Mouse (Mus musculus): ENCODE data around the gene Adcy7.

The Adcy7 gene

DNA sequence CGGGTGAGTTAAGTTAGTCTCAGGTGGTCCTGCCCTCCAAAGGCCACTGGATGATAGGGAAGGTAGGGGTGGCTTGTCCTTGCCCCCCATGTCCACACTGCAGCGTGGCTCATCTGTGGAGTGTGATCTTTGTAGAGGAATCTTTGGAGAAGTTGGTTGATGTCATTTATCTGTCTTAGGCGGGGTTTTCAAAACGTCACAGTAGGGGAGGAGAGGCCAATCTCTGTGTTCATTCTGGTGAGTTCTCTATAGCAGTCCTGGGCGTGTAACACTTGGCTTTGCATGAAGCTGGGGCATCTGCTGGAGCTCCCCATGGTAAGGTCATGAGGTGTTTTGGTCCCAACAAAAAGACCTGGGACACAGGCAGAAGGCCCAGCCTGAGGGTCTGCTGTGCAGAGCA is 1.9 kb downstream of the Adcy7 start:
- DNase-seq: no peak

DNA sequence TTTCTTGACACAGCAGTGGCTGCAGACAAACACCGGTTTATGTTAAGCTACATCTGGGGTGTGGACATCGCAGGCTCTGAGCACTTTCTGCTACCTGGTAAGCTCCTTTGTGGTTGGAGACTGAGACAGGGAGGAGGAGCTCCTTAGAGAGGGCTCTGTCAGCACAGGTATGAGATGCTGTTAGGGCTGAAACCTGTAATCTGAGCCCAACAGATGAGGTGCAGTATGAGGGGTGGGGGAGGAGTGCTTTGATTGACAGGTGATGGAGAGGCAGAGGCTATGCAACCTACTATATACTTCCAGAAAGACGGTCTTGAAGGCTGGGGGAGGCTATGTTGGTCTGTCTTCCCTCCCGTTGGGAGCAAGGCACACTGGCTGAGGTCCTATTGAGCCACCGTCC is 7.0 kb downstream of the Adcy7 start:
- DNase-seq: no peak

DNA sequence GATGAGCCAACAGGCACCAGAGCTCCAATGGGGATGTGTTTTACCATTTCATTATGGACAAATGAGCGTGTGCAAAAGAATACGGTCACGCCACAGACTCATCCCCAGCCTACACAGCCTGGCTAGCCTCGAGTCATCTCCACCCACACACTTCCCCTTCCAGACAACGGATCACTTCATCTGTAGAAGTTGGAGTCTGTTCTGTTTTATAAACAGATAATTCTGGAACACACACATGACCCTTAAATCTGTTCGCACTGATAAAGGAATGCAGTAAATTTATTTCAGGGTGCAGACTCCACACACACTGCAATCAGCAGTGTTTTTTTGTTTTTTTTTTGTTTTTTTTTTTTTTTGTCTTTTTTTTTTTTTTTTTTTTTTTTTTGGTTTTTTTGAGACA is 7.5 kb downstream of the Adcy7 start:
- no peak for DNase-seq

DNA sequence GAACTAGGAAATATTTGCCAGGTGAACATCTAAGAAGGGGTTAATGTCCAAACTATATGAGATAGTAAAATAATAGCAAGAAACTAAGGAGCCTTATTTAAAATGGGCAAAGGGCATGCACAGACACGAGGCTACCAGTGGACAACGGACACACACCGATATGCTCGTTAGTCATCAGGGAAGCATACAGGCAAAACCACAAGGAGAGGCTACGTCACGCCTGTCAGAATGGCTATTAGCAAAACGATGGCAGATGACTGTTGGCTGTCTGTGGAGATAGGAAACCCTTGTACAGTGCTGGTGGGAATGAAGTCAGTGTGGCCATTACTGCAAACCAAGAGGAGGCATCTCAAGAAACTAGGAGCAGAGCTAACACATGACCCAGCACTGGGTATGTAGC is 8.7 kb downstream of the Adcy7 start:
- no peak for DNase-seq

DNA sequence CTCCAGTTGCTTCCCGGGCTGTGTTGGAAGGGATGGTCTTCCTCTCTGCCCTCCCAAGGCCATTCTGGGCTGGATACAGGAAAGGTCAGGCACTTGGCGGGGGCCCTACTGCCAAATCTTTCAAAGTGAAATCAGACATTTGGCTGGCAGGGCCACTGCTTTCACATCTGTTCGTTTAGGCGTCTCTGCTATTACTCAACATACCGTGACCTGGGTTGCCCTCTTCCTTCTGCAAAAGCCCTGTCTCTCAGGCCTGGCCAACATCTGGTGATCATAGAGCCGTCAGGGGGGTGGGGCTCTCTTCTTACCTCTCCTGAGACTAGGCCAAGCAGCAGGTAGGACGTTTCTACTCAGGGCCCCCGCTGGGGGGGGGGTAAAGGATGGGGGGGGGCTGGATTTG is 10.5 kb downstream of the Adcy7 start:
- DNase-seq: no peak

DNA sequence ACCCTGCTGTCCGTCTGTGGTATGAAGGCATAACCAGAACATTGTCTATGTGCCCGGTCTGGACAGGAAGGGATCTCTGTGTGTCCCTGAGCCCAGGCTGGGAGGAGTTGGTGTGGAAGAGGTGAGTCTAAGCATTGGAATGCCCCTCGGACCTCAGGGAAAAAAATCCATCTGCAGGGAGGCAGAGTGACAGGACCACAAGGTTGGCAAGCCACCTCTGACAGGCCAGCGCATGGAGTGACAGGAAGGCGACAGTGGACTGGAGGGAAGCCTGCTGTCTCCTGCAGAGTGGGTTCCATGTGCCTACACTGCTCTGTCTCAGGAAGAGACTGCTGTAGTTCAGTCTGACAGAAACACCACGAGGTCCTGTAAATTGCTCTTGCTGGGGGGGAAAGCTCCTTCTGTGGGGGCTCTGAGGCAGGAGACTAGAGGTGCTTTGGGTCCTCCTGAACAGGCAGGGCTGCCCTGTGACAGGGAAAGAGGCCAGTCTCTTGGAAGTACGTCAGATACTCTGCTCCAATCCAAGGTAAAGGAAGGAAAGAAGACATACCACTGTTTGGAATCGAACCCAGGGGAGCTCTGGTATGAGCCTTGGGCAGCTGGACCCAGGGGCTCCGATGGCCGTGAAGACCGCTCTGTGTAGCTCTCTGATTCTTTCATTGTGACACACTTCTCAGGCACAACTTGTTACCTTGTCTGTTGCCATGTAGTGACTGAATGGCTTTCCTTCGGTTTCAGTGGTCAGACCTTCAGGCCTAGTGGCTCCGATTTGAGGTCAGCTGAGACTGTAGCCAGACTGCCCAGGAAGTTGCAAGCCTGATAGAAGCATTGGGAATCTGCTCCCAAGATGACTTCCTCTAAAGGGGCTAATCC is 11.3 kb downstream of the Adcy7 start:
- no peak for DNase-seq

DNA sequence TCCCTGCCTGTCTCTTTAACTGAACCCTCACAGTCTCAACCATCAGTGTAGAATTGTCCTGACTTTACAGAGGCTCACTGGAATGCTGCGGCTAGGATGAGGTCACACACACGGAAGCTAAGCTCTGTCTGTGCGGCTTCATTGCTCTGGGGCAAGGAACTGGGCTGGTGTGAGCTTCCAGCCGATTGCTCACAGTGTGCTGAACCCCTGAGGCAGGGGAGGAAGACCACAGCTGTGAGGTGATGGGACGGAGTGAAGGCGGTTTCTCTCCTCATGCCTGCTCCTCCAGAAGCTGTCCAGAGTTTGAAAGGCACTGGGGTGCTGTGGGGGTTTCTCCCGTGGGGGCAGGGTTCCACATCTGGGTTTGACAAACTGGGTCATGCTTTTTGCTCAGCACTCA is 12.5 kb downstream of the Adcy7 start:
- DNase-seq: no peak

DNA sequence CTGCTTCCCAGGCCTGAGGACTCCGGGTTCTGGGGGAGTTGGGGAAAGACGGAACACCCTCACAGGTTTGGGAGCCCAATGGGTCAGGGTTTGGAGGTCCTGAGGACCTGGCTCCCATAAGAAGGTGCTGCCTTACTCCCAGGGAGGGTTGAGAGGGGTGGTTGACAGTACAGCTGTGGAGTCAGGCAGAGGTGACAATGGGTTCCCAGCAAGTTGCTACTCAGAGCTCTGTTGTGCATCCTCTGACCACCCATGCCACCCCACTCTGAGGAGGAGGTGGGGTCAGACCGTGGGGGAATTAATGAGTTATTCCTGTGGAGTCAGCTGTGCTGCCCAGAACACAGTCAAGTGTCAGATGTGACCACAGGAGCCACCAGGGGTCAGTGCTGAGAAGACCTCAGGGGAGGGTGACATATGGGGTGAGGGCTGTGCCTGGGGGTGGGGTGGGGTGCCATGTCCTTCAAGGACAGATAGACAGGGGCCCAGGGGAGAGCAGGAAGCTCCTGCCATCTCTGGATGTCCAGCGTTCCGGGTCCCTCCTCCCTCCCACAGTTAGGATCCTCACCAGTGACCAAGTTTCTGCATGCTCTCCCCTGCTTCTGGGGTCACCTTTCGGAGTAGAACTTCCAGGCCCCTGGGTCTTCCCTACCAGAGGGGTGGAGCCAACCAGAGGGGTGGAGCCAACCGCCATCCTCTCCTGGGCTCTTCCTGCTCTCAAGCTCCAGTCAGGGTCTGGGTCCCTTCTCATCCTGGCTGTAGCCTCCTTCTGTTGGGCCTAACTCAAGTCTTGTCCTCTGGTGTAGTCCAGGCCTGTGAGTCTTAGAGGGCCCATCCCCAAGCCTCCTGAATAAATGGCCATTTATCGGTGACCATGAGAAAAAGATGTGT is 13.5 kb downstream of the Adcy7 start:
- DNase-seq: no peak

DNA sequence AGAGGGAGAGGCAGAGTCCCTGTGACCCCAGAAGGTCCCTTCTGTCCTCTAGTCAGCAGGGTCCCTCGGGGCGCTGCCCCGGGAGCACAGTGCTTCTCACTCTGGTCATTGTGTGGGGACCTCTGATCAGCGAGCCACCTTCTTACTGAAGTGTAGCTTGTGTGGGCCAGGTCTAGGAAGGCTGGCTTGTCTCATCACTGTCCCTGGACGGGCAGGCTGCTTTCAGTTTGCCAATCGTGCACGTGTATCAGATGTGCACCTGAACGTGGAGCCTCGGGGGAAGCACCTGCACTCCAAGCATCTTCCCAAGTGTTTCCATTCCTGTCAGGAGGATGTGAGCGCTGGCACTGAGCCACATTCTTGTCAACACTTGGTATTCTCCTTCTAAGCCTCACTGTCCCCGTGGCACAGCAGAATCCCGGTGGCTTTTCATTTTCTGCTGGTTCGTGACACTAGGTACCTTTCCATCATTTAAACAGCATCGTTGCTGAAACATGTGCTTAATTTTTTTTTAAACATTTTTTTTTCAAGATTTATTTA is 14.3 kb downstream of the Adcy7 start:
- DNase-seq: no peak

DNA sequence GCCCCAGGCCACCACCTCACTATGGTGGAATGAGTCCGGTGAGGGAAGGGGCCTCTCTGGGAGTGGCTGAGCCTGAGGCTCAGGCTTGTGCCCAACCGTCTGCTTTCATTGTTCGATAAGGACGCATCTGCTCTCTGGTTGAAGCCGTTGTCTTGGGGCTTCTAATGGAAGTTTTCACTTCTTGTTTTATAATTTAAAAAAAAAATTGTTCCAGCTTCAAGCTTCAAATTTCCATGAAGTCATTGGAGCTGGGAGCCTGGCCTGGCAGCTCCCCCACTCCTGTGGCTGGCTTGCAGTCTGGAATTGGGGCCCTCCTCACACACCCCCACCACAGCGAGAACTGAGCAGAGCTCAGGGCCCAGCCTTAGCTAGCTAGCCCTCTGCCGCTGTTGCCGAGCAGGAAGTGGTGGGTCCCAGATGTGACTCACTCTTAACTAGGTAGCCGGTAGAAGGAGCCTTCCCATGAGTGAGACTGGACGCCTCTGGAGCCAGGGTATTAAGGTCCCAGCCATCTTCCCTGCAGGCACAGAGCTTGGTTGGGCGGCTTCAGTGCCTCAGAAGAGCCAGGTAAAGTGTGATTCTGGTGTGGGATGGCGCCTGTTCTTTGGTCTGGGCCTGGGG is 16.5 kb downstream of the Adcy7 start:
- no peak for DNase-seq

DNA sequence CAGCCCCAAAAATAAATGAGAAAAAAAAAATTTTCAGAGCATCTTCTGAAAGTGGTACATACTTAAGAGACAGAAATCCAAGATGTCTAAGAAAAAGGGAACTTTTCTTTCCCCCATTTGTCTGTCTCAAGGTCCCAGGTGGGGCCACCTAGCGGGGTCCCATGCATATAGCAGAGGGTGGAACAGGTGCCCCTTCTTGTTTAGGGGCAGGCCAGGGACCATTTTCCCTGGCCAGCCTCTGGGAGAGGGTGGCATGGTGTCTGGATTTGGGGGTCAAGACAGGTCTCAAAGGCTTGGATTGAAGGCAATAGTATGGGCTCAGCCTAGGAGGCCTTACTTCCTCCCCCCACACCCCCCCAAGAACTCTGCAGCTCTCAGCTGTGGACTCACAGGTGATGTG is 17.7 kb downstream of the Adcy7 start:
- no peak for DNase-seq

DNA sequence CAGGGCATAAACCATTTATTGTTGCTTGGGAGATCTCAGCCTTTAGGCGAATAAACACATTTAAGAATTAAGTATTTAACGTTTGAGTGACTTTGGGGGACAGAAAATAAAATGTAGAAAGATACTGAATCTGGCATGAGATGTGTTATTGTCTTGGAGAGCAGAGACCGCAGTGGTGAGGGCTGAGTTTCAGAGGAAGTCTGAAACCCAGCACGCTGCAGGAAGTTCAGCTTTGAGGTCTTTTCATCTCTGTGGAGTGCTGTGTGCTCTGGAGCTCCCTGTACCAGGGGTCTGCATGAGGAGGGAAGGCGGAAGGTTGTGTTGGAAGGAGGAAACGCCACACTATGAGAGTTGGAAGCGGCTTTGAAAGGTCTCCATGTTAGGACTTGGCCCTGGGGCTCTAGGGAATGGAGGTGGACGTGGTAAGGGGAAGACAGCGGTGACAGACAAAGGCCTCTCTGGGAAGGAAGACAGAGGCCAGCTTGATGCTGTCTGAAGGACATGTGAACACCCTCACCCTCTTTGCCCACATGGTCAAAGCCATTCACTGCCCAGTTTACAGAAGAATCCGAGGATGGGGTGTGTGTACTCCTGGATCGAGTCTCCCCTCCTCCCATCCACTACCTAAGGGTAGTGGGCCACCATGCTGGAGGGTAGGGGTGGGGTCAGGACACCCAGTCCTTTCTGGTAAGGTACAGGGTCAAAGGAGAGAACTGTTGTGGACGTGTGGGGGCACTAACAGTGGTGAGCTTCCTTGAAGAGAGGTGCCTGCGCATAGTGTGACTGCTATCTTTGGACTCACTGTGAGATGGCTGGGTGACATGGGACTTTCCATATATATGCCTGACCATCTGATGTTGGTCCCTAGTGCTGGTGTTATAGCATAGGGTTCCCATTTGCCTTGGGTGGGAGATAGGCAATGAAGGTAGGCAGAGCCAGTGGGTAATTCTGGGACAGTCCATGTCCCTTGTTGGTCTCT is 18.4 kb downstream of the Adcy7 start:
- no peak for DNase-seq

DNA sequence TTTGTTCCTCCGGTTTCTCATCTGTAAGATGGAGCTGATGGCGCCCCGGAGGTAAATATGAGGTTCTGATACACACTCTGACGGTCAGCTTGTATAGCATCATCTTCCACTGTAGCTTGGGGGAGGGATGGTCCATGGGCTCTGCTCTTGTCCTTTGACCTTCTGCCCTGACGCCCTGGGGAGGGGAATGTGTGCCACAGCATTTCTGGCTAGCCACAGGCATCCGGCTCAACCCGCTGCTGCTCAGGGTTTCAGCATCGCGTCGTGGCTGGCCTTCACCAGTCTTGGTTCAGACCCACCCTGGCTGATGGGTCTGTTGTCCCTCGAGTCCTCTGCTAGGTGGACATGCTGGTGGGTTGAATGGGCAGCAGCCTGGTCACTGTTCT is 19.1 kb downstream of the Adcy7 start:
- no peak for DNase-seq

DNA sequence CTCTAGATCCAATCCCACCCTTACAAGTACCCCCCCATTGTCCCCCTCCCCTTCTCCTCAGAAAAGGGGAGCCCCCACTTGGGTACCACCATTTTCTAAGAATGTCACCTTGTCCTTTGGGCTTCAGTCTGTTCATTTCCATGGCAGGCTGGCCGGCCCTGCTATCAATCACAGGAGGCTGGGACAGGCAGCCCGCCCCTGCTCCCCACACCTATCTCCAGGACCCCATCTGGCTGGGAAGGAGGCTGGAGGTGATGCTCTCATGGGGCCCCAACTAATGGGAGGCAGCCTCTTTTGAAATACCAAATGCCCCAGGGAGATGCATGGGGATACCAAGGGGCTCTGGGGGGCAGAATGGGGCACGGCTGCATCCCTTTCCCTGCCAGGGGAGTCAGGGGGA is 20.7 kb downstream of the Adcy7 start:
- no peak for DNase-seq

DNA sequence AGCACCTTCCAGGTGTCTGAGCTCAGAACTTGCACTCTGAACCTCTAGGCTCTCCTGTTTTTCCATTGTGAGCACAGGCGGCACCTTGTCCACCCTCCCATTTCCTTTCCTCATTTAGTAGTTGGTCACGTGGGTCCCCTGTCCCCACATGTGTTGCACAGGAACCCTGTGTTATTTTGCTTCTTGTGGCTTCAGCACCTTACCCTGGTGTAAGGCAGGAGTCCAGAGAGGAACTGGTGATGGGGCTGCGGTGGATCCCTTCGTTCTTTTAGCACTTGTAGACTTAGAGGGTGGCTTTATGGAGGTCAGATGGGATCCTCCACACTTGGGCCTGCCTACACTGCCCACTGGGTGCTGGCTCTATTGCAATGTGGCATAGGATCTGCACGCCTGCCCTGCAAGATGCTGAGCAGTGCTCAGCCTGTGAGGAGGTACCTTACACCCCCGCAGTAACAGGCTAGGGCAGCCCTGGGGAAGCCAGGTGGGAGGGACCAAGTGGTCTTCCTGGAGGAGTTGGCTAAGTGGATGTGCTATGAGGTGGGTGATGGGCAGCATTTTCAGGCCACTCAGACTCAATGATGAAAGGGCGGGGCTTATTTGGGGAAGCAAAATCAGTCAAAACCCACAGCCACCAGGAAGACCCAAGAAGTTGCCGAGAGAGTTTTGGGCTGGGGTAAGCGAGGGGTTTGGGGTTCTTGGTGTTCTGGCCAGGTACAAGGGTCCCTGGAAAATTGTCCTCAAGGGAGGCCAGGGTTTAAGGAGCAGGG is 21.6 kb downstream of the Adcy7 start:
- DNase-seq: no peak

DNA sequence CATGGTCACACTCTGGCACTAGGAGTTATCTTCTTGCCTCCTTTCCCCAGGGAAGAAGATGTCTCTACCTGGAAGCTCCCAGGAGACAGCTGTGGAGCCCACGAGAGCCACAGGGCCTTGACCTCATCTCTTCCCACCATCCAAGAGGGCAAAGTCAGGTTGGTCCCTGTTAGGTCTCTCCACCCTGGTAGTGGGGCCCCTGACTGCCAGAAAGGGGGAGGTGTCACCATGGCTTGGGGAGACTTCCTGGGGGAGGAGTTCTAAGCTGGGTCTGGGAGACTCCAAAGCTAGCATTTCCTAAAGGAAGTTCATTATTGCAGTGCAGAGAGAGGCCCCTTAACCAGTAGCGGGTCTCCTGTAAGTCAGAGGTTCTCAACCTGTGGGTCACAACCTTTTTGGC is 22.8 kb downstream of the Adcy7 start:
- DNase-seq: no peak

DNA sequence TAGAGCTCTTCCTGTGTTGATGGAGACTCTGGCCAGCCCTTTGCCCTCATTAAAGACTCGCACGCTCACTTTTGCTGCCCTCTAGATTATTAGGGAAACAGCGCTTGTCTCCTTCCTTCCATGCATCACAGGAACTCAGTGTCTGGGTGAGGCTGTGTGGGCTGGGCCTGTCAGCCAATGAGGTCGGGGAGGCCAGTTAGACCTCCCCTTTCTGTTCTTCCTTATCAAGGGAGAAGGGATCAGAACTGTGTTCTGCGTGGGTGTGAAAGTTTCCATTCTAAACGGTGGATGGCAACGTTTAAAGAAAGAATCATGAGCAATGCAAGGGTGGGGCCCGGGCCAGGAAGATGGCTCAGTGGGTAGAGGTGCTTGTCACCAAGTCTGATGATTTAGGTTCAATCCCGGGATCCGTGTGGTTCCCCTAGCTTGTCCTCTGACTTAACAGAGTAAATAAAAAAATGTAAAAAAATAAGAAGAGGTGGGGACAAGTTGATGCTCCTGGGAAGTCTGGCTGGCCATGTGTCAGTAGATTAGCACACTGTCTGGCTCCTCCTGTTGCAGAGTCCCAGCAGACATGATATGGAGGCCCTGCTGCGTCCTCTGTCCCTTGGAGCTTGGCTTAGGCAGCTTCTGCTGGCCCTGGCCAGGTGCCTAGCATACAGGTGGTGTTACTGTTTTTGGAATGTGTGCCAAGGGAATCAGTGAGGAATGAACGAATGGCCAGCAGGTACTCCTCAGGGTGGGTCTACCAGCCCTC is 26.0 kb downstream of the Adcy7 start:
- DNase-seq: peak; percentile 78

DNA sequence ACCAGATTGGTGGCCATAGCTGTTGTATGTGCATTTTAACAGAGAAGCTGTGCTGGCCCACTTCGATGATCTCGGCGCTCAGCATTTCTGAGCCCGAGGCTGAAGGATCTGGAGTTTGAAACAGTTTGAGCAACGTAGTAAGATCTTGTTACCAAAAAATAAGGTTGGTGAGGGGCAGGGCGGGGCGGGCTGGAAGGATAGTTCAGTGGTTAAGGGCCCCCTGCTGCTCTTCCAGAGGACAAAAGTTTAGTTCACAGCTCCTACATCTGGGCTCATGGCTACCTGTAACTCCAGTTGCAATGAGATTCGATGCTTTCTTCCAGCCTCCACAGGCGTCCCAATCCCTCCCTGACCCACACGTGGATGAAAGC is 26.5 kb downstream of the Adcy7 start:
- no peak for DNase-seq

DNA sequence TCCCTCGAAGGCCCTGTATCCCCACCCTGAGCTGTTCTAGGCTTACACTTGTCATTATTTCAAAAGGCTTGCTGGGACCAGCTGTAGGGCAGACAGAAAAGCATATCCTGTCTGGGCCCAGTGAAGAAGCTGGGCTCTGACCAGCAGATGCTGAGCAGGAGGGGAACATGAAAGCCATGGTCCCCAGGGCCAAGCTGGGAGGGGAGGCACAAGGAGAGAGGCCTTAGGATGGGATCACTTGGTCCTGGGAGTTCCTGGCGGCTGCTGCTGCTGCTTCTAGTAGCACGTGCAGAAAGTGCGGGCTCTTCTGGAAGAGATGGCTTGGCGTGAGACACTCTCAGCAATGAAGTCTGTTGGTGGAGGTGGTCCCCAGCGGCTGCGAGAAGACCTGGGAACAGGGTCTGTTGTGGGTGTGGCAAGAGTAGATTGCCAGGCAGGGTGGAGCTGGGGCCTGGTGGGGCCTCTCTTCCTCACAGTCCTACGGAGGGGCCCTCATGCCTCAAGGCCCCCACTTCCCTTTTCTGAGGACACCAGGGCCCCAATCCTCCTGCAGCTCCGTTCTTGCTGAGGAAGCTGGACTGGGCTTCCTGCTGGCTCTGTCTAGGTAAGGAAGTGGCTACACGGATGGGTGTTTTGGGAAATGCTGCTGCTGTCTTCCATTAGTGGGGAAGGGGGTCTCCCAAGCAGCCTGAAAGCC is 27.9 kb downstream of the Adcy7 start:
- no peak for DNase-seq
